Mouse (Mus musculus) MEL (cell line): Measurements from ENCODE around the gene Smim5.

Source experiments
- CHD1 ChIP-seq: IDR thresholded peaks from 2 replicates; pipeline ENCODE4 v1.6.1; 2012; ENCODE audit warnings: low read depth, mild to moderate bottlenecking, inconsistent platforms, low read length, improper control_type of control experiment
- CTCF ChIP-seq, 3 experiments: IDR thresholded peaks in 2 of 3; conservative IDR thresholded peaks in 1 of 3; 2 replicates each; pipeline ENCODE4 v1.5.1; 2011 to 2012; ENCODE audit warnings: low read length in 3 of 3, low read depth in 2 of 3, mild to moderate bottlenecking in 2 of 3, improper control_type of control experiment in 1 of 3, inconsistent platforms in 1 of 3, mixed read lengths in 1 of 3, moderate library complexity in 1 of 3; ENCODE audit not compliant: control insufficient read depth in 1 of 3, insufficient read depth in 1 of 3, poor library complexity in 1 of 3, severe bottlenecking in 1 of 3
- E2F4 ChIP-seq: IDR thresholded peaks from 2 replicates; pipeline ENCODE4 v1.6.1; 2011; ENCODE audit warnings: low read depth, low read length, improper control_type of control experiment, borderline replicate concordance
- GATA1 ChIP-seq: IDR thresholded peaks from 2 replicates; pipeline ENCODE4 v1.6.1; 2011; ENCODE audit warnings: low read depth, low read length, improper control_type of control experiment
- MEF2A ChIP-seq: IDR thresholded peaks from 2 replicates; pipeline ENCODE4 v1.6.1; 2014; ENCODE audit warnings: low read depth, mild to moderate bottlenecking, inconsistent platforms, low read length, improper control_type of control experiment; ENCODE audit not compliant: poor library complexity, insufficient replicate concordance, severe bottlenecking; ENCODE audit errors: extremely low read depth
- POLR2A ChIP-seq, 2 experiments: IDR thresholded peaks; 2 replicates each; pipeline ENCODE4 v1.6.1; 2011 to 2012; ENCODE audit warnings: low read length in 2 of 2, mild to moderate bottlenecking in 2 of 2, control low read depth in 1 of 2, improper control_type of control experiment in 1 of 2, low read depth in 1 of 2, moderate library complexity in 1 of 2; ENCODE audit not compliant: control insufficient read depth in 1 of 2, insufficient read depth in 1 of 2, poor library complexity in 1 of 2
- TCF12 ChIP-seq: IDR thresholded peaks from 2 replicates; pipeline ENCODE4 v1.6.1; 2014; ENCODE audit warnings: low read depth, mild to moderate bottlenecking, inconsistent platforms, low read length, improper control_type of control experiment, moderate library complexity

DNA sequence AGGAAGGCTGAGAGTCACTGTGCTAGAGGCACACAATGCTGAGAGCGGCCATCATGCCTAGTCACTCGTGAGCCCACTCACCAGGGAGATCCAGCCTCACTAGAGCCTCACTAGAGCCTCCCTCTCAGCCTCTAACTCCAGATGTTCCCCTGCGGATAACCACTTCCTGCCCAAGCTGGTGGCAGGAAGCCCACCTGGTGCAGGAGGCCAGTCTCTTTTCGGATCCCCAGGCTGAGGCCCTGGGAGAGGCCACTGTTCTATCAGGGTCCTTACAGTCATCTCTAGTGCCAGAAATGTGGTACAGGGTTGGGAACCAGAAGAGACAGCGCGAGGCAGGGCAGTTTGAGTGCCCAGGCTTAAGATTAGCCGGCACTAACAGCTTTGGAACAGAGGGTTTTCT, 1.3 kb upstream of the Smim5 start:
- TF ChIP-seq CTCF (IDR thresholded peaks at IDR 0.05 in 2 of 3, conservative IDR thresholded peaks at IDR 0.05 in 1 of 3; ENCODE audit: control insufficient read depth in 1 of 3, insufficient read depth in 1 of 3, low read depth in 2 of 3, low read length in 3 of 3, poor library complexity in 1 of 3, severe bottlenecking in 1 of 3) (no peak), CHD1 (no peak), GATA1 (no peak), E2F4 (no peak), POLR2A (IDR thresholded peaks at IDR 0.05; ENCODE audit: control insufficient read depth in 1 of 2, insufficient read depth in 1 of 2, low read depth in 1 of 2, low read length in 2 of 2, poor library complexity in 1 of 2) (no peak), TCF12 (no peak), MEF2A (no peak)
